Mouse (Mus musculus) embryonic facial prominence, embryonic 15.5 days (tissue): ENCODE data around the gene Ccl17. TPM values are rescaled to one million over a fixed set of nuclear protein-coding genes. Genes with fewer than 3 reads are reported as not detected.
A peak's percentile ranks its signal among the peaks of the same experiment; 100 is the strongest.
"Not testable (repeated sequence)": the region's sequence is repeated elsewhere in the genome, so short reads cannot be mapped to it uniquely, and the experiment has no call there.

Experiments
- ATAC-seq: fragments of 200-750 bp; cut with Nextera tagmentation; 2 replicates; pipeline ENCODE4 v1.8.0; 2017; ENCODE audit warnings: low read depth, moderate TSS enrichment; ENCODE audit not compliant: insufficient number of reproducible peaks, low FRiP score, low TSS enrichment
- H3K27ac ChIP-seq: fragments of 300-500 bp; sonication (generic); replicated peaks from 2 replicates; pipeline ENCODE4 v1.5.1; 2015; ENCODE audit warnings: mild to moderate bottlenecking, inconsistent platforms
- H3K27me3 ChIP-seq: fragments of 300-500 bp; sonication (generic); 2 replicates; pipeline ENCODE4 v1.6.1; 2015; ENCODE audit warnings: inconsistent platforms
- H3K36me3 ChIP-seq: fragments of 300-500 bp; sonication (generic); 2 replicates; pipeline ENCODE4 v1.6.1; 2015; ENCODE audit warnings: mild to moderate bottlenecking, inconsistent platforms
- H3K4me1 ChIP-seq: fragments of 300-500 bp; sonication (generic); 2 replicates; pipeline ENCODE4 v1.6.1; 2015; ENCODE audit warnings: inconsistent platforms
- H3K4me2 ChIP-seq: fragments of 300-500 bp; sonication (generic); replicated peaks from 2 replicates; pipeline ENCODE4 v1.6.1; 2015; ENCODE audit warnings: mild to moderate bottlenecking, inconsistent platforms
- H3K4me3 ChIP-seq: fragments of 300-500 bp; sonication (generic); replicated peaks from 2 replicates; pipeline ENCODE4 v1.5.1; 2015; ENCODE audit warnings: mild to moderate bottlenecking, inconsistent platforms
- H3K9ac ChIP-seq: fragments of 300-500 bp; sonication (generic); 2 replicates; pipeline ENCODE4 v1.6.1; 2015; ENCODE audit warnings: inconsistent platforms
- H3K9me3 ChIP-seq: fragments of 300-500 bp; sonication (generic); replicated peaks from 2 replicates; pipeline ENCODE4 v1.6.1; 2016; ENCODE audit warnings: inconsistent platforms
- WGBS: fragments of 180-500 bp; shearing (Covaris S2); methylation state at CpG from one replicate; pipeline ENCODE4 v1.1.7; 2015; 5-methylcytosine and 5-hydroxymethylcytosine counted together
- polyA plus RNA-seq: library from polyadenylated mRNA; unstranded; fragments of >200 nt; fragmentation: Nextera tagmentation; extraction: Ambion mirVana; gene quantifications from 2 replicates; pipeline ENCODE4 v1.2.1, GENCODE M21; 2015

Ccl17 gene
- polyA plus RNA-seq, 1 experiment from 2014 or later = not detected

- Histone ChIP-seq H3K9ac (no peak overlapping the region), H3K27me3 (no peaks in the 10 kb centered on the region), H3K4me2 (peak overlapping the region; percentile 38; the same call in 1 of the 2 replicates), H3K36me3 (no peaks in the 10 kb centered on the region), H3K9me3 (no peaks in the 10 kb centered on the region), H3K4me3 (0 out of 2 replicates have a peak overlapping the region, but pooled peaks have one; percentile 12), H3K27ac (no peak overlapping the region), H3K4me1 (peaks cover 5% of the 10 kb centered on the region)
- ATAC-seq = no peak; the same call in 1 of the 2 replicates
- 29% methylated on average over 6 of the region's 6 CpGs for WGBS
Measured at GRCm38 (mm10) chr8:94812645-94813098, 2.4 kb downstream of the Ccl17 start.

DNA sequence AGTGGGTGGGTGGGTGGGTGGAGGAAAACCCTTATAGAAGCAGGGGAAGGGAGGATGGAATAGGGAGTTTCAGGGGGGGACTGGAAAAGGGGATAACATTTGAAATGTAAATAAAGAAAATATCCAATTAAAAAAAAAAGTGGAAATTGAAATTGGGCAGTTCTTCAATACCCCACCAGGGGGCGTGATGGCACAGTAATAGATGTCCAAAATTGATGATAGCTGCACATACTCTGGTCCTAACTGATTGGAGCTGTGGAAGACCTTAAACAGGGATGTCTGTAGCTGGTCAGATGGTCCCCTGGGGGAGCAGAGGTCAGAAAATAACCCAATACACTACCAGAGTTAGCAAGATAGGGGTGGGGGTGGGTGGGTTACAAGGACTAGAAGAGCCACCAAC, 4.3 kb downstream of the Ccl17 start:
- Histone ChIP-seq H3K36me3 (no peaks in the 10 kb centered on the region), H3K4me2 (no peak overlapping the region), H3K4me1 (peaks cover 5% of the 10 kb centered on the region), H3K4me3 (no peak overlapping the region), H3K27ac (no peak overlapping the region), H3K9ac (no peak overlapping the region), H3K27me3 (no peaks in the 10 kb centered on the region), H3K9me3 (no peaks in the 10 kb centered on the region)
- ATAC-seq = no peak
- 5% methylated on average over 1 of the region's 1 CpGs for WGBS

GRCm38 (mm10) chr8:94817933-94818332, 7.7 kb downstream of the Ccl17 start:
- no peak overlapping the region for H3K4me2 ChIP-seq
- no peak overlapping the region for H3K4me3 ChIP-seq
- H3K4me1 ChIP-seq = 0 out of 2 replicates have a peak, but pooled peaks cover 3% of the 10 kb centered on the region
- H3K27ac ChIP-seq = no peak overlapping the region
- no peak overlapping the region for H3K9ac ChIP-seq
- whole genome bisulfite sequencing = 87% methylated on average over 11 of the region's 11 CpGs
- no peaks in the 10 kb centered on the region for H3K27me3 ChIP-seq
- H3K9me3 ChIP-seq = no peaks in the 10 kb centered on the region
- peaks cover 8% of the 10 kb centered on the region for H3K36me3 ChIP-seq
- no peak for ATAC-seq

DNA sequence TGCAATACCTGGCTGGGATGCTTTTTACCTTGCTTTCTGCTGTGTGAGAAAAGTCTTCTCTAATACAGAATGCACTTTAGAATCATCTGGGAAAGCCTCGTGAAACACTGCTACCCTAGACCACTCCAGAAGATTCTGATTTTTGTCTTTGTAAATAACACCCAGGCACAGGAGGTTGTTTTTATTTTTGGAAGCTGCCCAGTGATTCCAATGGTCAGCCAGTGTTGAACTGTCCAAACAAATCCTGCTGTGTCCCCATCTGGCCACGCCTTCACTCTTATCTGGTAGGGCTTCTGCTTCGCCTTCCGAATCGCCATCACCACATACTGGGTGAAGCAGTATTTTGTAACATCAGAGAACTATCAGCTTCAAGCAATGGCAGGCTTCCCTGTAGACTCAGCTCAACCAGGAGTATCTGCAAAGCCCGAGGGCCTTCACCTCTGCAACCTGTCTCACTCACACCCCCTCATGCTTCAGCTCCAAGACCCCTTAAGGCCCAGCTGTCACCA, 9.5 kb downstream of the Ccl17 start:
- no peak overlapping the region for H3K4me3 ChIP-seq
- WGBS = 82% methylated on average over 6 of the region's 6 CpGs
- no peak overlapping the region for H3K27ac ChIP-seq
- no peak overlapping the region for H3K4me2 ChIP-seq
- ATAC-seq = no peak
- no peak overlapping the region for H3K9ac ChIP-seq
- no peaks in the 10 kb centered on the region for H3K9me3 ChIP-seq
- 0 out of 2 replicates have a peak, but pooled peaks cover 5% of the 10 kb centered on the region for H3K4me1 ChIP-seq
- H3K27me3 ChIP-seq = no peaks in the 10 kb centered on the region
- H3K36me3 ChIP-seq = peaks cover 26% of the 10 kb centered on the region

GRCm38 (mm10) chr8:94820553-94820952, 10.3 kb downstream of the Ccl17 start:
- no peaks in the 10 kb centered on the region for H3K27me3 ChIP-seq
- H3K36me3 ChIP-seq = peaks cover 32% of the 10 kb centered on the region
- peak; percentile 35; the same call in 1 of the 2 replicates for ATAC-seq
- no peak overlapping the region for H3K4me3 ChIP-seq
- H3K9ac ChIP-seq = no peak overlapping the region
- H3K27ac ChIP-seq = no peak overlapping the region; the same call in 1 of the 2 replicates
- 55% methylated on average over 7 of the region's 7 CpGs for WGBS
- H3K4me2 ChIP-seq = no peak overlapping the region
- H3K4me1 ChIP-seq = 0 out of 2 replicates have a peak, but pooled peaks cover 5% of the 10 kb centered on the region
- no peaks in the 10 kb centered on the region for H3K9me3 ChIP-seq

- no peak for ATAC-seq
- H3K27me3 ChIP-seq = no peaks in the 10 kb centered on the region
- peaks cover 37% of the 10 kb centered on the region for H3K36me3 ChIP-seq
- no peak overlapping the region for H3K9ac ChIP-seq
- WGBS = 84% methylated on average over 2 of the region's 2 CpGs
- H3K4me1 ChIP-seq = 0 out of 2 replicates have a peak, but pooled peaks cover 5% of the 10 kb centered on the region
- H3K27ac ChIP-seq = no peak overlapping the region
- no peak overlapping the region for H3K4me2 ChIP-seq
- no peak overlapping the region for H3K4me3 ChIP-seq
- H3K9me3 ChIP-seq = no peaks in the 10 kb centered on the region
Measured at GRCm38 (mm10) chr8:94821381-94821780, 11.1 kb downstream of the Ccl17 start.

DNA sequence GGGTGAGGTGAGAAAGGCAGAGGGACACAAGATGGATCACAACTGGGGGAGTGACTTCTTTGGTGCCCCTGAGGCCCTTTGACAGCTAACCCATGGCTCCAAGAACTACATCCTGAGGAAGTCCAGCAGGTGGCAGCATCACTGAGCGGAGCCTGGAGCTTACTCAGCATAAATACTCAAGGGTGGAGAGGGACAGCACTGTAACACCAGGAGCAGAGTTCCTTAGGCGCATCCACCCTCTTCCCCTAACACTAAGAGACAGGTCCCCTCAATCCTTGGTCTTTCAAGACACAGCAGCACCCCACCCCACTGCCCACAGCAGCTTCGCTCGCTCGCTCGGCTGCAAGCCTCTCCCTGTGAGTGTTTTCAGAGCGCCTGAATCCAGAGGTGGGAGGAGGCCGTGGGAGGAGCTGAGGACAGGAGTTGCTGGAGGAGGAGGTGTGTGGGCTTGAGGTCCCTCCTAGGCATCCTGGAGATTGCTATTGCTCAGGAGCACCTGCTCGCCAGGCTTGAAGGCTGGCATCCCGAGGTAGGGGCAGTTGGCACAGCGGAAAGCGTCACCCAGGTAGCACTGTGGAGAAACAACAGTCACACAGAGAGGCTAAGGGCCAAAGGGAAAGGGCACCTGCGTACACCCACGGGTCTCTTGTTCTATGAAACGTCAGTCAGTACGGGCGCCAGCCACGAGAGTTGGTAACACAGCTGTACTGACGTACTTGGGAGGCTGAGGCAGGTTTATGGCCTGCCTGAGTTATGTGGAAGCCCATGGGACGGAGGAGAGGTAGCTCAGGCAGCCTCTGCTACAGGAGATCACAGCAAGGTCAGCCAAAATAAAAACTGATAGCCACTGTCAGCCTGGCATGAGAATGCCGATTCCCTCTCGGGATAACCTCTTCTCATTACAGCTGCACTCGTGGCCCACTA, 12.6 kb downstream of the Ccl17 start:
- H3K27ac ChIP-seq = no peak overlapping the region
- no peak overlapping the region for H3K4me3 ChIP-seq
- H3K4me1 ChIP-seq = 0 out of 2 replicates have a peak, but pooled peaks cover 5% of the 10 kb centered on the region
- H3K27me3 ChIP-seq = no peaks in the 10 kb centered on the region
- peaks cover 49% of the 10 kb centered on the region for H3K36me3 ChIP-seq
- H3K9ac ChIP-seq = no peak overlapping the region
- WGBS = 76% methylated on average over 23 of the region's 23 CpGs
- ATAC-seq = no peak
- no peak overlapping the region for H3K4me2 ChIP-seq
- no peaks in the 10 kb centered on the region for H3K9me3 ChIP-seq

DNA sequence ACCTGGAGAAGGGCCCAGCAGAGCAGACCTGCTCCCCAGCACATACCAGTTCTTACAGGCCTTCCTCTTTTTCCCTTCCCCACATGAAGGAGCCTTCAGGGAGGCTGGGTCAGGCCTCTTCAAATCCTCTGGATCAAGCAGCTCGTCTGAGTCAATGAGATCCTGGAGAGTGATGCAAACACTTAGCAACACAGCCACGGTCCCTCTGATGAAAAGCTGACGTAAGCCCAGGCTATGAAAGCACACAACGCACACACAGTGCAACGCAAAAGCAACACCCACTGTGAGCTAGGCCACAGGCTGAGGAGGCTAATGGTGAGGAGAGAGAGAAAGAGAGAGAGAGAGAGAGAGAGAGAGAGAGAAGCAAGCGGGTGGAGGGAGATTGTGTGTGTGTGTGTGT, 14.9 kb downstream of the Ccl17 start:
- H3K4me3 ChIP-seq = no peak overlapping the region
- 0 out of 2 replicates have a peak, but pooled peaks cover 5% of the 10 kb centered on the region for H3K4me1 ChIP-seq
- WGBS = 85% methylated on average over 6 of the region's 6 CpGs
- peaks cover 55% of the 10 kb centered on the region for H3K36me3 ChIP-seq
- H3K27ac ChIP-seq = no peak overlapping the region
- no peak overlapping the region for H3K9ac ChIP-seq
- no peak overlapping the region for H3K4me2 ChIP-seq
- no peaks in the 10 kb centered on the region for H3K9me3 ChIP-seq
- no peaks in the 10 kb centered on the region for H3K27me3 ChIP-seq
- ATAC-seq = no peak

- H3K27me3 ChIP-seq = no peaks in the 10 kb centered on the region
- H3K27ac ChIP-seq = no peak overlapping the region
- 90% methylated on average over 5 of the region's 5 CpGs for WGBS
- 0 out of 2 replicates have a peak, but pooled peaks cover 5% of the 10 kb centered on the region for H3K4me1 ChIP-seq
- no peak overlapping the region for H3K4me3 ChIP-seq
- H3K9me3 ChIP-seq = no peaks in the 10 kb centered on the region
- H3K36me3 ChIP-seq = peaks cover 64% of the 10 kb centered on the region
- H3K4me2 ChIP-seq = no peak overlapping the region
- ATAC-seq = no peak
- no peak overlapping the region for H3K9ac ChIP-seq
Measured at GRCm38 (mm10) chr8:94826210-94826609, 16.0 kb downstream of the Ccl17 start.

GRCm38 (mm10) chr8:94828284-94828683, 18.0 kb downstream of the Ccl17 start:
- H3K4me2 ChIP-seq = no peak overlapping the region
- no peak overlapping the region for H3K9ac ChIP-seq
- H3K4me3 ChIP-seq = no peak overlapping the region
- H3K36me3 ChIP-seq = peaks cover 64% of the 10 kb centered on the region
- H3K9me3 ChIP-seq = no peaks in the 10 kb centered on the region
- 83% methylated on average over 6 of the region's 6 CpGs for WGBS
- no peaks in the 10 kb centered on the region for H3K27me3 ChIP-seq
- no peak for ATAC-seq
- no peak overlapping the region for H3K27ac ChIP-seq
- H3K4me1 ChIP-seq = no peaks in the 10 kb centered on the region

DNA sequence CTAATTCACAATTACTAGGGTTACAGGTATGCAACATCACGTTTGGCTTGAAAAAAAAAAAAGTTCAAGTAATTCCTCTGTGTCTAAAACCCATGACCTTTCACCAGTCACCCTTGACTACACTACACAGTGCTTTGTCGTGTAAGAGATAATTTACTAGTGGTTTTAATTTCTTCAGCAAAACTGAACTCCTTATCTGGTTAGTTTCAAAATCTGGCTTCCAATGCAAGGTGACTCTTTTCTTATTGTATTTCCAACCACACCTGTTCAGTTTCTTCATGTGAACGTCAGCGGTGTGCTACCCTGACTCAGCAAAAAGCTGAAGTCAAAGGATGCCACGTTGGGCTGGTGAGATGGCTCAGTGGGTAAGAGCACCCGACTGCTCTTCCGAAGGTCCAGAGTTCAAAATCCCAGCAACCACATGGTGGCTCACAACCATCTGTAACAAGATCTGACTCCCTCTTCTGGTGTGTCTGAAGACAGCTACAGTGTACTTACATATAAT, 23.7 kb downstream of the Ccl17 start:
- not testable (repeated sequence) for H3K4me2 ChIP-seq, ATAC-seq, H3K27ac ChIP-seq, H3K9ac ChIP-seq, H3K9me3 ChIP-seq, H3K4me3 ChIP-seq, H3K27me3 ChIP-seq
- WGBS = 67% methylated on average over 7 of the region's 7 CpGs
- Histone ChIP-seq H3K36me3 (peaks cover 24% of the 10 kb centered on the region), H3K4me1 (peaks cover 14% of the 10 kb centered on the region)
